Mouse (Mus musculus) lung, adult 2 months (tissue): ENCODE measurements around the gene Mrpl43.

Source experiments
- CTCF ChIP-seq: fragments of 200-500 bp; IDR thresholded peaks from 2 replicates; pipeline ENCODE4 v1.5.1; 2011; ENCODE audit warnings: mild to moderate bottlenecking, low read length, control low read depth; ENCODE audit not compliant: insufficient read depth
- POLR2A ChIP-seq: fragments of 200-500 bp; IDR thresholded peaks from 2 replicates; pipeline ENCODE4 v1.6.1; 2011; ENCODE audit warnings: low read depth, mild to moderate bottlenecking, control low read depth, low read length, borderline replicate concordance; ENCODE audit errors: extremely low read depth

- no peak for TF ChIP-seq CTCF
- TF ChIP-seq POLR2A: no peak
Observed at GRCm38 (mm10) chr19:45012219-45012618, 6.0 kb upstream of the Mrpl43 start.
